Mouse (Mus musculus) embryonic fibroblast, embryonic 13.5 days (primary cell): ENCODE measurements at regions not wholly inside any gene's neighbourhood (a gene's known extent, or its start where the extent isn't known, plus 50 kb on each side); places are given as distances from the start of the nearest gene placed in this dataset.

ENCODE experiments used
- CTCF ChIP-seq: IDR thresholded peaks from 2 replicates; pipeline ENCODE4 v1.5.1; 2011; ENCODE audit warnings: mild to moderate bottlenecking, control low read depth, low read length, moderate library complexity, borderline replicate concordance; ENCODE audit not compliant: insufficient read depth
- POLR2A ChIP-seq: IDR thresholded peaks from 2 replicates; pipeline ENCODE4 v1.6.1; 2011; ENCODE audit warnings: low read depth, mild to moderate bottlenecking, control low read depth, low read length, moderate library complexity

- TF ChIP-seq CTCF (no peak), POLR2A (no peak)
Observed at GRCm38 (mm10) chr15:6949686-6950085, 74.9 kb upstream of the Osmr start.
